Mouse (Mus musculus) neural tube, embryonic 13.5 days (tissue): Measurements from ENCODE around the gene Zmiz2. TPM values are rescaled to one million over a fixed set of nuclear protein-coding genes. Genes with fewer than 3 reads are reported as not detected.
A peak's percentile ranks its signal among the peaks of the same experiment; 100 is the strongest.
"Not testable (repeated sequence)": the region's sequence is repeated elsewhere in the genome, so short reads cannot be mapped to it uniquely, and the experiment has no call there.

Source experiments
- ATAC-seq: fragments of 200-750 bp; cut with Nextera tagmentation; 2 replicates; pipeline ENCODE4 v1.8.0; 2017; ENCODE audit warnings: low read depth, mild to moderate bottlenecking, moderate TSS enrichment, moderate library complexity
- H3K27ac ChIP-seq: fragments of 300-500 bp; sonication (generic); replicated peaks from 2 replicates; pipeline ENCODE4 v1.5.1; 2015; ENCODE audit warnings: moderate library complexity, mild to moderate bottlenecking, inconsistent platforms
- H3K27me3 ChIP-seq: fragments of 300-500 bp; sonication (generic); 2 replicates; pipeline ENCODE4 v1.6.1; 2015; ENCODE audit warnings: mild to moderate bottlenecking, inconsistent platforms
- H3K36me3 ChIP-seq: fragments of 300-500 bp; sonication (generic); 2 replicates; pipeline ENCODE4 v1.6.1; 2015; ENCODE audit warnings: mild to moderate bottlenecking, inconsistent platforms
- H3K4me1 ChIP-seq: fragments of 300-500 bp; sonication (generic); replicated peaks from 2 replicates; pipeline ENCODE4 v1.6.1; 2015; ENCODE audit warnings: inconsistent platforms
- H3K4me2 ChIP-seq: fragments of 300-500 bp; sonication (generic); 2 replicates; pipeline ENCODE4 v1.6.1; 2015; ENCODE audit warnings: inconsistent platforms, mild to moderate bottlenecking, moderate library complexity
- H3K4me3 ChIP-seq: fragments of 300-500 bp; sonication (generic); 2 replicates; pipeline ENCODE4 v1.5.1; 2015; ENCODE audit warnings: mild to moderate bottlenecking, inconsistent platforms
- H3K9ac ChIP-seq: fragments of 300-500 bp; sonication (generic); 2 replicates; pipeline ENCODE4 v1.6.1; 2015; ENCODE audit warnings: moderate library complexity, mild to moderate bottlenecking, inconsistent platforms
- H3K9me3 ChIP-seq: fragments of 300-500 bp; sonication (generic); 2 replicates; pipeline ENCODE4 v1.6.1; 2016; ENCODE audit warnings: inconsistent platforms
- WGBS: fragments of 180-500 bp; shearing (Covaris S2); methylation state at CpG from one replicate; pipeline ENCODE4 v1.1.7; 2015; 5-methylcytosine and 5-hydroxymethylcytosine counted together
- polyA plus RNA-seq: library from polyadenylated mRNA; unstranded; fragments of >200 nt; fragmentation: Nextera tagmentation; extraction: Ambion mirVana; gene quantifications from 2 replicates; pipeline ENCODE4 v1.2.1, GENCODE M21; 2015

Zmiz2 gene
- 21.1 and 25.8 TPM in 2 replicates for polyA plus RNA-seq

DNA sequence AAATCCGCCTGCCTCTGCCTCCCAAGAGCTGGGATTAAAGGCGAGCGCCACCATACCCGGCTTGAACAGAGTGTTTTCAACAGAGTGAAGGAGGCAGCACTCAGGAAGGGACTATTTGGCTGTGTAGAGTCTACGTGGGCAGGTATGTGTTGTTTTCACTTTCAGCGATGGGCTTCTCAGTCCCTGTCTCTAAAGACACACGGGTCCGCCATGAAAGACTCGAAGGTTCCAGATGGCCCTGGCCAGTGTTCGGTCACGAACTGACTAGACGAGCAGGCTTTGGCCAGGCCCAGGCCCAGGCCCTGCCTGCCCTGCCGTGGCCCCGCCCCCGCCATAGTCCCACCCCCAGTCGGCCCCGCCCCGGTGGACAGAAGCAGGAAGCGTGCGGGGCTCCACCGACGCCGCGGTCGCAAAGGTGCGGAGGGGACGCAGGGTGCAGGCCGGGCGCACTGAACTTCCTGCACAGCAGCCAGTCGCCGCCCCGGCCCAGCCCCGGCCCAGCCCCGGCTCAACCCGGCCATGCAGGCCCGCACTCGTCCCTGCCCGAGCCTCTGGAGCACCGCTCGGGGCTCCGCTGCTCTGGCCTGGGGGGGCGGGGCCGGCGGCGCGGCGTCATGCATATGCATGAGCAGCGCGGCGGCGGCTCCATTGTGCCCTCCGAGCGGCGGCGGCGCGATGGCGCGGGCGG lies at the start of gene Zmiz2:
Gene Zmiz2 (plus strand): TSS at position 349 of the 688 bp plus-strand sequence.
- Histone ChIP-seq H3K9ac (peak within 1 kb of the TSS; percentile 98), H3K36me3 (peaks cover 27% of the 10 kb centered on the region), H3K9me3 (no peaks in the 10 kb centered on the region), H3K27ac (peak within 1 kb of the TSS; percentile 94), H3K4me1 (peaks cover 35% of the 10 kb centered on the region), H3K27me3 (no peaks in the 10 kb centered on the region), H3K4me2 (peak within 1 kb of the TSS; percentile 81), H3K4me3 (peak within 1 kb of the TSS; percentile 98)
- WGBS, result 11% methylated on average over 34 of the region's 60 CpGs
- ATAC-seq, result peak; percentile 99

DNA sequence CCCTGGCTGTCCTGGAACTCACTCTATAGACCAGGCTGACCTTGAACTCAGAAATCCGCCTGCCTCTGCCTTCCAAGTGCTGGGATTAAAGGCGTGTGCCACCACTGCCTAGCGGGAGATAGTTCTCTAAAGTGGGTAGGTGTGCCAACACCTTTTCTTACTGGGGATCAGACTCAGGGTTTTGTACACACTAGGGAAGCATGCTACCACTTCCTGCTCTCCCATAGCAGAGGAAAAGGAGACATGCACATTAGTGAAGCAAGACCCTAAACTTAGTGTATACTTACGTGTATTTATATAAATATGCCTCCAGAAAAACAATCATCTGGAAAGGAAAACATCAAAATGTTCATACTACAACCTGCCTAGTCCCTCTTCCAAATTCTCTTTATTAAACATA lies 42.9 kb upstream of the Zmiz2 start:
- Histone ChIP-seq H3K27me3 (no peaks in the 10 kb centered on the region), H3K9me3 (no peaks in the 10 kb centered on the region), H3K4me1 (no peaks in the 10 kb centered on the region), H3K9ac (no peak overlapping the region), H3K4me3 (no peak overlapping the region), H3K27ac (no peak overlapping the region), H3K4me2 (no peak overlapping the region), H3K36me3 (peaks cover 94% of the 10 kb centered on the region)
- 98% methylated on average over 4 of the region's 4 CpGs for WGBS
- ATAC-seq, result no peak

DNA sequence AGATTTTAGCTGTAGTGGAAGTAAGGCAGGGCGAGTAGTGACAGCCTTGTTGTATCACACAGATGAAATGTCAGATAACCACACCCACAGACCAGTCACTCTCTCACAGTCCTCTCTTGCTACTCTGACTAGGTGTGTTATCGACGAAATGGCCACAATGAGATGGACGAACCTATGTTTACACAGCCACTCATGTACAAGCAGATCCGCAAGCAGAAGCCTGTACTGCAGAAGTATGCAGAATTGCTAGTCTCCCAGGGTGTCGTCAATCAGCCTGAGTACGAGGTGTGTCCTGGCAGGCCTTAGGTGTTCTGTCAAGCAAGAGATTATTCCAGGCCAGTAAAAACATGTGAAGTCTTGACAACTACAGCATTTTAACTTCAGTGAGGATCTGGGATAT lies 41.9 kb upstream of the Zmiz2 start:
- Histone ChIP-seq H3K27me3 (no peaks in the 10 kb centered on the region), H3K36me3 (peaks cover 91% of the 10 kb centered on the region), H3K4me1 (no peaks in the 10 kb centered on the region), H3K27ac (no peak overlapping the region), H3K4me3 (no peak overlapping the region), H3K9ac (no peak overlapping the region), H3K9me3 (no peaks in the 10 kb centered on the region), H3K4me2 (no peak overlapping the region)
- no peak for ATAC-seq
- 95% methylated on average over 7 of the region's 7 CpGs for WGBS

DNA sequence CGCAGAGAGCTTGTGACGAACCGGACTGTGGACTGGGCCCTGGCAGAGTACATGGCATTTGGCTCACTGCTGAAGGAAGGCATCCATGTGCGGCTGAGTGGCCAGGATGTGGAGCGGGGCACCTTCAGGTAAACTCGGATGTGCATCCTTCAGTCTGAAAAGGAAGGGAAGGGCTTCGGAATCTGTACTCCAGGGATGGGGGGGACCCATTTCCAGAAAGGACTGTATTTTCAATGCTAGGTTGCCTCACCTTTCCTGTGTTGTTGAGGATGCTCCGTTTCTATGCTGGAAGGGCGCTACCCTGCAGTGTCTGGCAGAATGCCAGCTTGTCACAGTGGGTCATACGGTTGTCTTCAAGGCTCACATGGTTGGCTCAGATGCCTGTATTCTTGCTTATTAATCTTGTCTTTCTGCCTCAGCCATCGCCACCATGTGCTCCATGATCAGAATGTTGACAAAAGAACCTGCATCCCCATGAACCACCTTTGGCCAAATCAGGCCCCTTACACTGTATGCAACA lies 40.1 kb upstream of the Zmiz2 start:
- ATAC-seq, result no peak
- WGBS, result 85% methylated on average over 11 of the region's 11 CpGs
- H3K4me2 ChIP-seq, result no peak overlapping the region
- no peak overlapping the region for H3K9ac ChIP-seq
- no peaks in the 10 kb centered on the region for H3K9me3 ChIP-seq
- no peak overlapping the region for H3K4me3 ChIP-seq
- H3K36me3 ChIP-seq, result peaks cover 93% of the 10 kb centered on the region
- H3K27ac ChIP-seq, result no peak overlapping the region
- H3K27me3 ChIP-seq, result no peaks in the 10 kb centered on the region
- no peaks in the 10 kb centered on the region for H3K4me1 ChIP-seq

DNA sequence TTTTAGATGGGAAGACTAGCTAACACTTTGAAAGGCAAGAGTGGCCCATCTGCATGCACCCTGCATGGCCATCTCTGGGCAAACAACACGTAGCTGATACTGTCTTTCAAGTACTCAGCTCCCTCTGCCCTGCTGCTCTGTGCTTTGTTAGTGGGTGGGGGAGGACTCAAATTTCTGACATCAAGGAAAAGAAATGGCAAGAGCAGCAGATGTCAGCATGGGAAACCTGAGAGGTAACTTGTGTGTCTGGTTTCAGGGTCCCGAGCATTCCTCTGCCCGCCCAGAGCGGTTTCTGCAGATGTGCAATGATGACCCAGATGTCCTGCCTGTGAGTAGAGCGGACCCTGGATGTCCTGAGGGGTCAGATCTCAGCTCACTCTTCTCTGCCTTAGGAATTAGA lies 39.3 kb upstream of the Zmiz2 start:
- Histone ChIP-seq H3K9ac (no peak overlapping the region), H3K27me3 (no peaks in the 10 kb centered on the region), H3K9me3 (no peaks in the 10 kb centered on the region), H3K36me3 (peaks cover 93% of the 10 kb centered on the region), H3K4me3 (no peak overlapping the region), H3K4me1 (no peaks in the 10 kb centered on the region), H3K4me2 (no peak overlapping the region), H3K27ac (no peak overlapping the region)
- no peak for ATAC-seq
- WGBS, result 91% methylated on average over 5 of the region's 5 CpGs

DNA sequence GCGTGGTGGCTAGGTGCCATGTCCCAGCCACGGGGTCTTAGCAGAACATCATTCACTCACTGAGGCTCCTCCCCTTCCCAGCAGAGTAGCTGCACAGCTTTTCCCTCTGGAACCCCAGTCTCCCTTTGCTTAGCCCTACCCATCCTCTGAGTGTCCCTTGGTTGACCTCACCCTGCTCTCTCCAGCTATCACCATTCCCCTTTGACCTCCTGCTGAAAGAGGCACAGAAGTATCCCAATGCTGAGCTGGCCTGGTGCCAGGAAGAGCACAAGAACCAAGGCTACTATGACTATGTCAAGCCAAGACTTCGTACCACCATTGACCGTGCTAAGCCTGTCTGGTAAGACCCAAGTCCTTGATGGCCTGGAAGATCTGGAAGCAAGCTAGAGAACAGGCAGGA lies 33.8 kb upstream of the Zmiz2 start:
- ATAC-seq, result no peak
- H3K27me3 ChIP-seq, result no peaks in the 10 kb centered on the region
- H3K27ac ChIP-seq, result no peak overlapping the region
- H3K36me3 ChIP-seq, result peaks cover 70% of the 10 kb centered on the region
- no peaks in the 10 kb centered on the region for H3K4me1 ChIP-seq
- no peaks in the 10 kb centered on the region for H3K9me3 ChIP-seq
- no peak overlapping the region for H3K4me3 ChIP-seq
- H3K4me2 ChIP-seq, result no peak overlapping the region
- 91% methylated on average over 4 of the region's 4 CpGs for WGBS
- no peak overlapping the region for H3K9ac ChIP-seq

DNA sequence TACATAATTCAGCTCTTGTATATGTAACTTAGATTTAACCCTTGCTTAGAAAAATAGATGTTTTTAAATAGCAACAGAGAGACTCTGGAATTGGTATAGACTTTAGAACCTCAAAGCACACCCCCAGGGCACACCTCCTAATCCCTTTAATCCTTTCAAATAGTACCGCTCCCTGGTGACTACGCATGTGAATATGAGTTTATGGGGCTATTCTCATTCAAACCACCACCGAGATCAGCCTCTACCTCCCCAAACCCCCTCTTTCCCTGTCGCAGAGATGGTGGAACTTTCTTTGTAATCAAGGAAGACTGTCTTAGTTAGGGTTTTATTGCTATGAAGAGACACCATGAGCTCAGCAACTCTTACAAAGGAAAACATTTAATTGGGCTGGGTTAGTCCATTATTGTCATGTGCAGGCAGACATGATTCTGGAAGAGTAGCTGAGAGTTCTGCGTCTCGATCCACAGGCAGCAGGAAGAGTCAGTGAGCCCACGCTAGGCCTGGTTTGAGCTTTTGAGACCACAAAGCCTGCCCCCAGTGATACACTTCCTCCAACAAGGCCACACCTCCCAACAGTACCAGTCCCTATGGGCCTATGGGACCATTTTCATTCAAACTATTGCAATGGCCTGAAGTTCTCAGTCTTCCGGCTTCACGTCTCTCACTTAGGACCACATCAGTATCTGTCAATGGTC lies 24.1 kb upstream of the Zmiz2 start:
- H3K4me2 ChIP-seq, result no peak overlapping the region
- no peaks in the 10 kb centered on the region; the same call in 1 of the 2 replicates for H3K27me3 ChIP-seq
- 86% methylated on average over 9 of the region's 9 CpGs for WGBS
- H3K36me3 ChIP-seq, result no peaks in the 10 kb centered on the region
- H3K9me3 ChIP-seq, result no peaks in the 10 kb centered on the region
- no peak overlapping the region for H3K4me3 ChIP-seq
- H3K4me1 ChIP-seq, result 0 out of 2 replicates have a peak, but pooled peaks cover 5% of the 10 kb centered on the region
- no peak overlapping the region for H3K27ac ChIP-seq
- no peak overlapping the region for H3K9ac ChIP-seq
- ATAC-seq, result no peak

DNA sequence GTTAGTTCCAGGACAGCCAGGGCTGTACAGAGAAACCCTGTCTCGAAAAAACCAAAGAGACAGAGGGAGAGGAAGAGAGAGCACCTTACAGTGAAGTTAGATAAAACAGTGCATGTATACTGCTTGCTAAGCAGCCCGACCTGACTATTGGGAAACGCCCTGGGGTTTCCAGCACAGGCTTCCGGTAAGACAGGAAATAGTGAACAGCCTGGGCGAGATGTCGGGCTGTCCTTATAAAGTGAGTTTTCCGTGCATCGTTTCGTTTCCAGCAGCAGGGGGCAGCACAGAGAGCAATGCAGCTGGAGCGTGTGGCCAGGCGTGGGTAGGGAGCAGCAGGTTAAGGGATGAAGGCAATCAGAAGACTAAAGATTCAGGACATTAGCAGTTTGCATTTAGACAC lies 23.0 kb upstream of the Zmiz2 start:
- Histone ChIP-seq H3K9me3 (no peaks in the 10 kb centered on the region), H3K4me2 (peak overlapping the region; percentile 3; the same call in 1 of the 2 replicates), H3K27ac (no peak overlapping the region), H3K4me1 (0 out of 2 replicates have a peak, but pooled peaks cover 5% of the 10 kb centered on the region), H3K27me3 (no peaks in the 10 kb centered on the region), H3K36me3 (no peaks in the 10 kb centered on the region), H3K4me3 (no peak overlapping the region), H3K9ac (no peak overlapping the region)
- peak; percentile 64 for ATAC-seq
- 23% methylated on average over 11 of the region's 11 CpGs for WGBS

DNA sequence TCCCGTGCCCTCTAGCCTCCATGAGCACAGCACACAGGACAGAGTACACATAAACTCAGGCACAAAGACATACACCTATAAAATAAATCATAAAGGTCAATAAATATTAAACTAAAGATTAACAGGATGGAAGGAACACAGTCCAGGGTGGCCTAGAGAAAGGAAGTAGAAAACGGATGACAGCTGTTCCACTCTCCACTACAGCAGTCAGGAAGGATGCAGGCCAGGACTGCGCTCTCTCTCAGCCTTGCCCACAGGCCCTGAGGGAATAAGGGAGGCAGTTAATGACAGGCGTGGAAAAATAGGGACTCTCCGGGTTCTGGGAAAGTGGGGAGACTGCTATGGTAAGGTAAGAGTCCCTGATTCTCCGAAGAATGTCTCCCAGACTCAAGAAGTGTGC lies 22.4 kb upstream of the Zmiz2 start:
- 73% methylated on average over 6 of the region's 6 CpGs for whole genome bisulfite sequencing
- no peak overlapping the region for H3K4me3 ChIP-seq
- H3K4me1 ChIP-seq, result 0 out of 2 replicates have a peak, but pooled peaks cover 5% of the 10 kb centered on the region
- no peak overlapping the region for H3K9ac ChIP-seq
- no peak overlapping the region for H3K4me2 ChIP-seq
- H3K27me3 ChIP-seq, result no peaks in the 10 kb centered on the region
- no peak overlapping the region for H3K27ac ChIP-seq
- H3K36me3 ChIP-seq, result no peaks in the 10 kb centered on the region
- H3K9me3 ChIP-seq, result no peaks in the 10 kb centered on the region
- ATAC-seq, result 0 out of 2 replicates have a peak, but pooled peaks have one; percentile 42

DNA sequence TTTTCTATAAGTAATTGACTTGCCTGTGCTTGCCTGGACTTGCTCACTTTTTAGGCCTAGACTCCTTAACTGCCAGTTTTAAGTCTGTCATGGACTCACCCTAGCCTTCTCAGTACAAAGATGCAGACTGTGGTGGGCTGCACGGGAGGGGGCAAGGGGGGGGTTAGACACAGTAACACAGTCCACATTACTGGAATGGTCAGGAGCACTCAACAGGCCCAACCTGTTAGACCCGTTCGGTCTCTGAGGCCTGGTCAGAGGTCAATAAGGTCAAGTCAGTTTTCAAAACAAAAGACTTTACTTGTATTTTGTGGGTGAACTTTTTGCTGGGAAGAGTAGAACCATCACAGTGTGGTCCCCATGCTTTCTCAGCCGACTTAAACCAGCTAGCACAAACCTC lies 21.7 kb upstream of the Zmiz2 start:
- no peak for ATAC-seq
- no peaks in the 10 kb centered on the region for H3K9me3 ChIP-seq
- H3K27me3 ChIP-seq, result no peaks in the 10 kb centered on the region
- H3K4me1 ChIP-seq, result 0 out of 2 replicates have a peak, but pooled peaks cover 5% of the 10 kb centered on the region
- WGBS, result 77% methylated on average over 4 of the region's 4 CpGs
- no peaks in the 10 kb centered on the region for H3K36me3 ChIP-seq
- H3K4me2 ChIP-seq, result no peak overlapping the region
- no peak overlapping the region for H3K4me3 ChIP-seq
- no peak overlapping the region for H3K27ac ChIP-seq
- H3K9ac ChIP-seq, result no peak overlapping the region

DNA sequence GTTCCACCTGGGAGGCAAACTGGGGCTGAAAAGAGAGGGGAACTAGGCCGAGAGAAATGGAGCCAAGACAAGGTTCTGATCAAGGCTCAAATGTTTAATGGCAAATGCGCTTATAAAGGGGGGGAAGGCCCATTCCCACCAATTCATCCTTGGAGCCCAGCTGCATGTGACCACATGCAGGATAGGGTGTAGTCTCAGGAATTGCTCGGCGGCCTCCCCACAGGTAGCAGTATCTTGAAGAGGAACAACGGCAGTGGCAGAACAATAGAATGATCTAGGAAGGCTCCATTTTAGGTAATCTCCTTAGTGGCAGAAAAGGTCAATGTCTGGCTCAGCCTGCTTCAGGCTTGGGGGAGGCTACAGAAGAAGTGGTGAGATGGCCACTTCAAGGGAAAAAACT lies 20.9 kb upstream of the Zmiz2 start:
- not testable (repeated sequence) for H3K36me3 ChIP-seq, H3K9ac ChIP-seq, H3K9me3 ChIP-seq, H3K27ac ChIP-seq, H3K4me2 ChIP-seq, H3K4me1 ChIP-seq, H3K4me3 ChIP-seq, ATAC-seq, H3K27me3 ChIP-seq
- WGBS, result 78% methylated on average over 5 of the region's 5 CpGs

DNA sequence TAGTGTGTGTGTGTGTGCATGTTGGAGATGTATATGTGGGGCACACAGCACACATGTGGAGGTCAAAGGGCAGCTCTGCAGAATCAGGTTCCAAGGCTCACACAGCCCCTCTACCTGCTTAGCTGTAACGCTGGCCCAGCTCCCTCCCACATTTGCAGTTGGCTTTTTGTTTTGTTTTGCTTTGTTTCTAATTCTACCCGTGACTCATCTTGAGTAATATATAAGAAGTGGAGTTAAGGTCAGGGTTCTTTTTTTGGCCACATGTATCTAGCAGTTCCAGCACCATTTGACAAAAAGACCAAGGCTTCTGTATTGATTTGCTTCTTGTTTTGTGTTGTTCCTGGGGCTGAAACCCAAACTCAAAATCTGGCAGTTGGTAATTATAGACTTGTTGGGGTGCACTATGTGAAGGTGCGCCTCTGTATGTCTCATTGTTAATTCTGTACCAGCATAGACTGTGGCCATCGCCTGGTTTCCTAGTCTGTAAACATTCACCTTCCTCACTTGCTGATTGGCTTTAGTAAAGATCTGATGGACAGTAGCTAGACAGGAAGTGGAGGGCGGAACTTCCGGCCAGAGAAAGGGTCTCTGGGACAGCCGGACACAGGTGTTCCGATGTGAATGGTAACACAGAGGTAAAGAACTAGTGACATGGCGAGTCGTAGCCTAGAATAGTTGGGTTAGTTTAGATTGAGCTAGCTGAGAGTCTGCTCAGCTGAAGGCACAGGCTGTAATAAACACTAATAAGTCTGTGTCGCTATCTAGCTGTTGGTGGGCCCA lies 17.3 kb upstream of the Zmiz2 start:
- Histone ChIP-seq H3K9me3 (no peaks in the 10 kb centered on the region), H3K27me3 (no peaks in the 10 kb centered on the region), H3K9ac (no peak overlapping the region), H3K4me3 (no peak overlapping the region), H3K4me2 (no peak overlapping the region), H3K4me1 (no peaks in the 10 kb centered on the region), H3K27ac (no peak overlapping the region), H3K36me3 (no peaks in the 10 kb centered on the region)
- 91% methylated on average over 11 of the region's 11 CpGs for WGBS
- no peak for ATAC-seq
